Mouse (Mus musculus) limb, embryonic 10.5 days (tissue): ENCODE data around the gene Psph. TPM values are rescaled to one million over a fixed set of nuclear protein-coding genes. Genes with fewer than 3 reads are reported as not detected.
"Not testable (repeated sequence)": the region's sequence is repeated elsewhere in the genome, so short reads cannot be mapped to it uniquely, and the experiment has no call there.

Experiments used
- DNase-seq: peaks from one replicate; pipeline ENCODE4 v3.0.0-alpha.2; 2017; ENCODE audit warnings: low spot score
- H3K27ac ChIP-seq: fragments of 300-500 bp; sonication (generic); 2 replicates; pipeline ENCODE4 v1.5.1; 2016; ENCODE audit warnings: mild to moderate bottlenecking
- H3K27me3 ChIP-seq: fragments of 300-500 bp; sonication (generic); 2 replicates; pipeline ENCODE4 v1.6.1; 2016; ENCODE audit warnings: low read depth, mild to moderate bottlenecking; ENCODE audit not compliant: poor library complexity, severe bottlenecking
- H3K36me3 ChIP-seq: fragments of 300-500 bp; sonication (generic); 2 replicates; pipeline ENCODE4 v1.6.1; 2016; ENCODE audit warnings: mild to moderate bottlenecking, moderate library complexity
- H3K4me1 ChIP-seq: fragments of 300-500 bp; sonication (generic); 2 replicates; pipeline ENCODE4 v1.6.1; 2016
- H3K4me3 ChIP-seq: fragments of 300-500 bp; sonication (generic); 2 replicates; pipeline ENCODE4 v1.5.1; 2016; ENCODE audit warnings: mild to moderate bottlenecking, moderate library complexity
- H3K9me3 ChIP-seq: fragments of 300-500 bp; sonication (generic); replicated peaks from 2 replicates; pipeline ENCODE4 v1.6.1; 2016; ENCODE audit warnings: mild to moderate bottlenecking
- WGBS: fragments of 180-500 bp; shearing (Covaris S2); methylation state at CpG from one replicate; pipeline ENCODE4 v1.1.7; 2016; 5-methylcytosine and 5-hydroxymethylcytosine counted together
- polyA plus RNA-seq: library from polyadenylated mRNA; unstranded; fragments of >200 nt; fragmentation: Nextera tagmentation; extraction: Ambion mirVana; gene quantifications from 2 replicates; pipeline ENCODE4 v1.2.1, GENCODE M21; 2016

The Psph gene
- polyA plus RNA-seq = 33.8 and 34.0 TPM in 2 replicates

- H3K9me3 ChIP-seq = no peaks in the 10 kb centered on the region
- H3K4me1 ChIP-seq = peaks cover 18% of the 10 kb centered on the region
- H3K4me3 ChIP-seq = peak within 1 kb of the TSS; percentile 98
- peaks cover 37% of the 10 kb centered on the region for H3K36me3 ChIP-seq
- WGBS = under 1% methylated on average over 73 of the region's 73 CpGs
- H3K27me3 ChIP-seq = no peaks in the 10 kb centered on the region
- peak; percentile 99 for DNase-seq
- H3K27ac ChIP-seq = peak within 1 kb of the TSS; percentile 97
These were observed at the start of gene Psph for GRCm38 (mm10) chr5:129786818-129787790. Gene Psph, minus strand, starts transcription at chr5:129787449.

- H3K4me1 ChIP-seq = peaks cover 18% of the 10 kb centered on the region
- peaks cover 61% of the 10 kb centered on the region for H3K36me3 ChIP-seq
- H3K27ac ChIP-seq, H3K4me3 ChIP-seq, H3K27me3 ChIP-seq, H3K9me3 ChIP-seq, DNase-seq: not testable (repeated sequence)
- WGBS = 95% methylated on average over 8 of the region's 8 CpGs
These were observed 3.3 kb upstream of the Psph start for GRCm38 (mm10) chr5:129790591-129790990.

- Histone ChIP-seq H3K27me3 (no peaks in the 10 kb centered on the region), H3K27ac (peak overlapping the region; percentile 97), H3K36me3 (peaks cover 46% of the 10 kb centered on the region), H3K9me3 (no peaks in the 10 kb centered on the region), H3K4me1 (peaks cover 18% of the 10 kb centered on the region), H3K4me3 (peak overlapping the region; percentile 98)
- DNase-seq = no peak
- WGBS = 15% methylated on average over 11 of the region's 11 CpGs
These were observed 757 bp upstream of the Psph start for GRCm38 (mm10) chr5:129787818-129788593.

- Histone ChIP-seq H3K27me3 (no peaks in the 10 kb centered on the region), H3K4me1 (peaks cover 18% of the 10 kb centered on the region), H3K9me3 (no peaks in the 10 kb centered on the region), H3K4me3 (peak overlapping the region; percentile 98), H3K36me3 (peaks cover 27% of the 10 kb centered on the region), H3K27ac (peak overlapping the region; percentile 97)
- no peak for DNase-seq
- WGBS = 80% methylated on average over 6 of the region's 6 CpGs
These were observed 1.1 kb downstream of the Psph start for GRCm38 (mm10) chr5:129786161-129786560.

- 91% methylated on average over 5 of the region's 5 CpGs for WGBS
- Histone ChIP-seq H3K36me3 (peaks cover 21% of the 10 kb centered on the region), H3K4me1 (peaks cover 18% of the 10 kb centered on the region), H3K27me3 (no peaks in the 10 kb centered on the region), H3K9me3 (no peaks in the 10 kb centered on the region), H3K27ac (no peak overlapping the region), H3K4me3 (no peak overlapping the region)
- DNase-seq = no peak
These were observed 1.9 kb downstream of the Psph start for GRCm38 (mm10) chr5:129785235-129785870.

- Histone ChIP-seq H3K4me3 (no peak overlapping the region), H3K36me3 (no peaks in the 10 kb centered on the region), H3K9me3 (no peaks in the 10 kb centered on the region), H3K27ac (no peak overlapping the region), H3K27me3 (no peaks in the 10 kb centered on the region), H3K4me1 (peaks cover 21% of the 10 kb centered on the region)
- 53% methylated on average over 3 of the region's 3 CpGs for WGBS
- no peak for DNase-seq
These were observed 5.0 kb downstream of the Psph start for GRCm38 (mm10) chr5:129782211-129782610.

GRCm38 (mm10) chr5:129780131-129780530, 7.1 kb downstream of the Psph start:
- Histone ChIP-seq H3K36me3 (0 out of 2 replicates have a peak, but pooled peaks cover 2% of the 10 kb centered on the region), H3K27me3 (no peaks in the 10 kb centered on the region), H3K4me1 (peaks cover 16% of the 10 kb centered on the region), H3K27ac (no peak overlapping the region), H3K9me3 (no peaks in the 10 kb centered on the region), H3K4me3 (no peak overlapping the region)
- WGBS = 92% methylated on average over 3 of the region's 3 CpGs
- DNase-seq = no peak

GRCm38 (mm10) chr5:129778996-129779716, 8.1 kb downstream of the Psph start:
- H3K9me3 ChIP-seq = no peaks in the 10 kb centered on the region
- peaks cover 16% of the 10 kb centered on the region for H3K4me1 ChIP-seq
- H3K27me3 ChIP-seq = no peaks in the 10 kb centered on the region
- 0 out of 2 replicates have a peak, but pooled peaks cover 2% of the 10 kb centered on the region for H3K36me3 ChIP-seq
- peak; percentile 82 for DNase-seq
- WGBS = 2% methylated on average over 32 of the region's 32 CpGs
- H3K4me3 ChIP-seq = peak overlapping the region; percentile 63
- peak overlapping the region; percentile 72 for H3K27ac ChIP-seq

GRCm38 (mm10) chr5:129778348-129778995, 8.8 kb downstream of the Psph start:
- WGBS = 44% methylated on average over 11 of the region's 11 CpGs
- H3K4me3 ChIP-seq = peak overlapping the region; percentile 63
- H3K27ac ChIP-seq = peak overlapping the region; percentile 72
- peaks cover 16% of the 10 kb centered on the region for H3K4me1 ChIP-seq
- DNase-seq = no peak
- no peaks in the 10 kb centered on the region for H3K9me3 ChIP-seq
- H3K27me3 ChIP-seq = no peaks in the 10 kb centered on the region
- 0 out of 2 replicates have a peak, but pooled peaks cover 2% of the 10 kb centered on the region for H3K36me3 ChIP-seq

GRCm38 (mm10) chr5:129774661-129775060, 12.6 kb downstream of the Psph start:
- Histone ChIP-seq H3K36me3 (peaks cover 16% of the 10 kb centered on the region), H3K4me1 (peaks cover 14% of the 10 kb centered on the region), H3K27ac (no peak overlapping the region), H3K4me3 (no peak overlapping the region), H3K9me3 (no peaks in the 10 kb centered on the region), H3K27me3 (no peaks in the 10 kb centered on the region)
- no peak for DNase-seq
- WGBS = 89% methylated on average over 3 of the region's 3 CpGs

GRCm38 (mm10) chr5:129773330-129773729, 13.9 kb downstream of the Psph start:
- H3K9me3 ChIP-seq, DNase-seq, H3K27me3 ChIP-seq, H3K27ac ChIP-seq, H3K4me3 ChIP-seq, H3K4me1 ChIP-seq: not testable (repeated sequence)
- 81% methylated on average over 4 of the region's 4 CpGs for WGBS
- peaks cover 19% of the 10 kb centered on the region for H3K36me3 ChIP-seq
